Mouse (Mus musculus) brain, adult 2 months (tissue): ENCODE measurements around the gene Rin2.
A peak's percentile ranks its signal among the peaks of the same experiment; 100 is the strongest.

Source experiments
- DNase-seq: peaks from one replicate; pipeline ENCODE4 v3.0.0; 2011; ENCODE audit warnings: low read depth, low spot score

Rin2 gene

GRCm38 (mm10) chr2:145861193-145862123 lies 186.4 kb downstream of the Rin2 start:
- no peak for DNase-seq

DNA sequence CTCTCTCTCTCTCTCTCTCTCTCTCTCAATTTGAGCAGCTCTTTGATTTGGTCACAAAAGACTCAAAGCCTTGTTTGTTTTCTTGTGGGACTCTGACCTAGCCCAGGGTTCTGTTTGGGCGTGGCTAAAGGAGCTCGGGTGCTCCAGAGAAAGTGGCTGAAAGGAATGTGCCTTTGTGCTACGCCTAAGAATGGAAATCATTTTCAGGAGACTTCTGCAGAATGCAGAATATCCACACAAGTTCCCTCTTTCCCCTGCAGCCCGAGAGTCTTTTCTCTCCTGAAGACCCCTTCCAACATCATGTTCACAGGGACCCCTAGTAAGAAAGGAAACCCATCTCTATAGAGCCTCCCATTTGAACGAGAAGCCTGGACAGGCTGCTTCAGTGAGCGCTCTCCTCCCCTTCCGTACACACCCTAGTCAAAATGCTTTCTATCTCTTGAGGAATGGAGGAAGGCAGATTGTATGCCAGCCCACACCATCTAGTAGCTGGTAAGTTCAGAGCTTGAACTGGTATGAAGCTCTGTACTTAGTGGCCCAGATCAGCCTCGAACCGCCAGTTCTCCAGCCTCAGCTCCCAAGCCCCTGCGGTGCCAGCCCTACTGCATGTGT lies 187.3 kb downstream of the Rin2 start:
- peak; percentile 58 for DNase-seq

DNA sequence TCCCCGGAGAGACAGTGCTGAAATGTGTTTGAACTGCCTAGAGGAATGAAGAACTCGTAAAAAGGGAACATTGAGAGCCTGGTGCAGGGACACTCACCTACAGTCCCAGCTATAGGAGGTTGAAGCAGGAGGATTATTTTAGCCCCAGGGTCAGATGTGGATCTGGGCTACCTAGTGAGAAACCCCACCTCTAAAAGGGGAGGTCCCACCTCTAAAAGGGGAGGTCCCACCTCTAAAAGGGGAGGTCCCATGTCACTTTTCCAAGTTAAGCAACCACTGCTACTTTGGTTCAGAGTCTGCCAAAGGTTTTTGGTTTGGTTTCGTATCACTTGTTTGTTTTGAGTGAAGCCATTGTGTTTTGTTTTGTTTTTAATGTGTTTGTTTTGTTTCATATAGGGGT lies 190.3 kb downstream of the Rin2 start:
- DNase-seq, result no peak

DNA sequence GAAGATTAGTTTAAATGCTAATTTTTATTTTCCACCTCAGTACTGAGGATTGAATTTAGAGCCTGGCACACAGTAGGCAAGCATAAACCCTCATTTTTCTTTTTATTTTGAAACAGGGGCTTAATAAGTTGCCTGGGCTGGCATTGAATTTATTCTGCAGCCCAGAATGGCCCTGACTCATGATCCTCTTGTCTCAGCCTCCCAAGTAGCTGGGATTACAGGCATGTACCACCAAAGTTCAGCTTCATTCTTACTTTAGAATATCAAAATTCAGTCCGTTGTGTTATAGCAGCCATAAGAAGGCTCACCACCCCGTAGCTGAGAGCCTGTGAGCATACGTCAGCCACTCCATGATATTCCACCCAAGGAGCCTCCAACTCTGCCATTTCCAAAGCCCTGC lies 191.2 kb downstream of the Rin2 start:
- no peak for DNase-seq

GRCm38 (mm10) chr2:145866695-145867449 lies 191.9 kb downstream of the Rin2 start:
- DNase-seq, result no peak

DNA sequence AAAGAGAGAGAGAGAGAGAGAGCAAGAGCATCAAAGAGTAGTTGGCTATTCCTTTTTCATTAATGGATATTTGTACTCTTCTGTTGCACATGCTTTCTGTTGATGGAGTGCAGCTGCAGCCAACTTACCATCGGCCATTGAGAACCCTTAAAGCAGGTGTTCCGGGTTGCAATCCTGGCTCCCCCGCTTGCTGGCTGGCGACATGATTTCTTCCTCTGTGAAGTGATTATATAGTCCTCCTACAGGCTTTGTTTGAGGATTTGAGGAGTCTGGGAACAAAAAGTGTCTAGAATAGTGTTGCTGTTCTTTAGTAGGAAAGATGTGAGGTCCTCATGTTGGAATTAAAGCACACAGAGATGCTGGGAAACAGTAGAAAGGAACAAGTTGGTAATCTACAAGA lies 196.3 kb downstream of the Rin2 start:
- DNase-seq, result peak; percentile 58

DNA sequence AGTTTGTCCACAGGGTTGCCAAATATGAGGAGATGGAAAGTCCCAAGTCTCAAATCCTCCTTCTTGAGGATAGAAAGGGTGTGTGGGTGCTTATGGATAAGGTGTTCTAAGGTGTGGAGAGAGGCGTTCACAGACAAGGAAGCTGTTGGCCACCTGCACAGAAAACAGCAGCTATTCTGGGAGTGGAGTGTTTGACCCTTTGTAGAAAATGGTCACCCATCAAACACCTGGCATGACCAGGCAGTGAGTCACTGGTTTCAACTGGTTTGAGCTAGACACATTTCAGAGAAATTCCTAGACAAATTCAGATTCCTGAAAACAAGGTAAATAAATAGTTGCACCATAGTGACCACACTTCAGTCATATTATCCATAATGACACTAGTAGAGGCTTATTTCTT lies 197.1 kb downstream of the Rin2 start:
- no peak for DNase-seq

- no peak for DNase-seq
Observed at GRCm38 (mm10) chr2:145873953-145874352, 198.9 kb downstream of the Rin2 start.

DNA sequence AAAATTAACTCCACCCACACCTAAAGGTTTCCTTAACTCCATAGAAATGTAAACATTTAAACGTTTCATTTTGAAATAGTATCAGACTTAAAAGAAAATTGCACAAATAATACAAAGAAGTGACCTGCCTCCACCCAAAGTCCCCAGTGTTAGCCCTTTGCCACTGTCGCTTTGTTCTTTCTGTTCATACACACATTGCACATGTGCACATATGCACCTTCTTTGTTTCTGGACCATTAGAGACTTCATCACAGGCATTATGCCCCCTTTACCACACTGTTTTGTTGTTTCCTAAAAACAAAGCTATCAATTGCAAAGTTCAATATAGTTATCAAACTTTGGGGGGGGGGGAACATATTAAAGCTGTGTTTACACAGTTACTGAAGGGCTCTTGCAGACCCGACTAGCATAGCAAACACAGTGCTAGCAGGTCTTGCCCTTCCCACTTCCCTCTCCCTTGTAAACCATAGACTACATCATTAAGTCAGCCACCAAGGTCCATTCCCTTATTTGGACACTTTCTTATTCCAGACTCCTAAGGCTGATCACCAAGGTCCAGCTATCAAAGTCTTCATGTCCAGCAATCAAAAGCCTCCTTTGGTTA lies 200.0 kb downstream of the Rin2 start:
- no peak for DNase-seq

- DNase-seq, result no peak
Observed at GRCm38 (mm10) chr2:145877191-145877590, 202.2 kb downstream of the Rin2 start.

- DNase-seq, result peak; percentile 76
Observed at GRCm38 (mm10) chr2:145880887-145881747, 206.1 kb downstream of the Rin2 start.

- DNase-seq, result no peak
Observed at GRCm38 (mm10) chr2:145881932-145882331, 206.9 kb downstream of the Rin2 start.

- DNase-seq, result peak; percentile 72
Observed at GRCm38 (mm10) chr2:145882398-145882797, 207.4 kb downstream of the Rin2 start.

DNA sequence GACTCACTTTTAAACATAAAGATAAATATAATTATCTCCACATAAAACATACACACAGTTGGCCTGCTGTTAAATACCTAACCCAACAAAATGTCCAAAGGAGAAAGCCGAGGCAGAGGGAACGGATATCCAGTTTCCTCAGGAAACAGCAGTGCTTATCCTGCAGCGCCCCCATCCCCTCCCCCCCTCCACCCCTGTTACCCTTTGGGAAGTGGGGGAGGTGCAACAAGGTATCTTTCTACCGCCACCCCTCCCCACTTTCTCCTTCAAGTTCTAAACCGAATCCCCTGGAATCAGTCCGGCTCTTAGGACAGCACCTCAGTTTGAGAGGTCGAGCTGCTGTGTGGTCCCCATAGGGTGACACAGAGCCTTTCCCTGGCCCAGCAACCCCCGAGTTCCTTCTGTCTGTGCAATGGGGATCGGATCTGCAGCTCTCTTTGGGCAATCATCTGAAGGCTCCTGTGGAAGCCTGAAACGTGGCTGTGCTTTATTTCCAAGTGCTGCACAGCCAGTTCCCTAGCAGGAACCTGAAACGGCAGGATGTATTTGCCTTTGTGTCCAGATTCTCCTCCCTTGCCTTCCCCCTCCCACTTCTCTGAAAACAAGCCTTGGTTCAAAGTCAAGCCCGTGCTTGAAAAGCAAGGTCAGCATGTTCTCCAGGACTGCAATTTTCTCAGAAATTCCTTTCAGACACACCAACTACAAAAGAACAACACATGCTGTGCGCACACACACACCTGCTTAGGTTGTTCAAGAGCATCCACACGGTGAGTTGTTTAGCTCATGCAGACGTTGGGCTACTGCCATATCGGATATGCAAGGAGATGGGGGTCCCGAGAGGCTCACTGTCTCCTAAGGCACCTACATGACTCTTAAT lies 209.3 kb downstream of the Rin2 start:
- DNase-seq, result peak; percentile 51

DNA sequence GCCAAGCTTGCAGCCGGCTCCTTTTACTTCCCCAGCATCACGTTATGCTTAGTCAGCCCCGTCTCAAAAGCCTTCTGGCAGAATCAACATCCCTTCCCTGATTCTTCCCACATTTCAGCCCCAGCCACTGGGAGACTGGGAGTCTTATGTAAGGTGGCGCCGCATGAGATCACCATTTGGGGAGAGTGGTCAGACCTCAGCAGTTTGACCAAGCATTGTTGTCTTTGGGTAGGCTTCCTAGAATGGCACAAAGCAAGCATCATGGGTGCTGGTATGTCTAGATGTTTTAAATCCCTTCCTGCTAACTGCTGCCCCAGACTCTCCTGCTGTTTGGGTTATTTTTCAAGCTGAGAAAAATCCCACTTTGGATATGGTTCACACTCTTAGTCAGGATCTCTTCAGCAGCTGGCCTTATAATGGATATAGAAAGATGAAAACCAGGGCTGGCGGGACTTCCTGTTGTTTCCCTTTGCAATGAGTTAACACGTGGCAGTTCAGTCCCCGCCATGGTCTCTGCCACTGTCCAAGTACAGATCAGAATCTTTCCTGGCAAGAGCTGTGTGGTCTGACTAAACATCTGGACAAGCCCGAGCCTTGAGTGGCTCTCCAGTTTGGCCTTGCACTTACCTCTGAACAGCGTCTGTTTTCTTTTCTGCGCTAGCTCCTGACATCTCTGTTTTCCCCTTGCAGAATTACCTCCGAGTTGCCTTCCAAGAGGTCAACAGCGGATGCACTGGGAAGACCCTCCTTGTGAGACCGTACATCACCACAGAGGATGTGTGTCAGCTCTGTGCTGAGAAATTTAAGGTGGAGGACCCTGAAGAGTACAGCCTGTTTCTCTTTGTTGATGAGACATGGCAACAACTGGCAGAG lies 210.1 kb downstream of the Rin2 start:
- peak; percentile 82 for DNase-seq

- peak; percentile 91 for DNase-seq
Observed at GRCm38 (mm10) chr2:145887937-145888765, 213.1 kb downstream of the Rin2 start.

GRCm38 (mm10) chr2:145888766-145889480 lies 213.9 kb downstream of the Rin2 start:
- peak; percentile 50 for DNase-seq
